Mouse (Mus musculus): Measurements from ENCODE around the gene Prickle3. TPM values are rescaled to one million over a fixed set of nuclear protein-coding genes. Genes with fewer than 3 reads are reported as not detected.
"Not testable (repeated sequence)": the region's sequence is repeated elsewhere in the genome, so short reads cannot be mapped to it uniquely, and the experiment has no call there.

Gene Prickle3
- polyA plus RNA-seq, 1 experiment: 3.4 TPM

DNA sequence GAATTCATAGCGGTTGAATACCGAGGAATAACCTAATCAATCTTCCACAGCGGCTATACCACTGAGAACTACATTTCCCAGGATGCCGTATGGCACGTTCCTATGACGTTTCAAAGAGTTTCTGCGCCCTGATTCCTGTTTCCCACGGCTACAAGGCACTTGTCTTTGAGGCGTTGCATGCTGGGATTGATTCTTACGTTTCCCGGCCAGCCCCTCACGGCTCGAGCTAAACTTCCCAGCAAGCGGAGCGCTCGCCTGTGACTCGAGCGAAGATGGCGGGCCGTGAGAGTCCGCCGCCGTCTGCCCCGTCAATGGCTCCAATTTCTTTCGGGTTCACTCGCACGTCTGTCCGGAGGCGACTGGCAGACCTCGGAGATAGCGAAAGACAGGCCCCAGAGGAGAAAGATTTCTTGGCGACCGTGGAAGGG, 39.9 kb downstream of the Prickle3 start, which contains the start of gene Gpkow:
Gene Gpkow (plus strand): TSS at position 178 of the 428 bp plus-strand sequence.
- no peak for TF ChIP-seq CTCF (IDR thresholded peaks at IDR 0.05; ENCODE audit: borderline replicate concordance, extremely low read depth, insufficient read depth, insufficient read length)
- TF ChIP-seq POLR2A (IDR thresholded peaks at IDR 0.05; ENCODE audit: borderline replicate concordance, extremely low read depth, insufficient read depth, insufficient read length, poor library complexity, severe bottlenecking): peak; percentile 17; the same call in 1 of the 2 replicates
- peak; percentile 98 for DNase-seq (ENCODE audit: low read depth)

DNA sequence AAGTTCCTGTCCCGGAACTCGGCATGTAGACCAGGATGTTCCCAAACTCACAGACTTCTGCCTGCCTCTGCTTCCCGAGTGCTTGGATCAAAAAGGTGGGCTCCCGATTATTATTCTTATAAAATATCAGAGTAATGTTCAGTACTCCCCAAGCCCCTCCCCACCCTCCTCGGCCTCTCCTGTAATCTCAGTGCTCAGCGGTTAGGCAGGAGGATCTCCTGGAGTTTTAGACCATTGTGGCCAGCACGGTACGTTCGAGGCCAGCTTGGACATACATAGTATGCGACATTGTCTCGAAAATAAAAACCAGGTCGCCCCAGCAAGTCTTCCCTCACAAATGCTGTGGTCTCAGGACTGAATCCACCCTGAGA, 56.7 kb downstream of the Prickle3 start:
- not testable (repeated sequence) for DNase-seq (ENCODE audit: low read depth)

DNA sequence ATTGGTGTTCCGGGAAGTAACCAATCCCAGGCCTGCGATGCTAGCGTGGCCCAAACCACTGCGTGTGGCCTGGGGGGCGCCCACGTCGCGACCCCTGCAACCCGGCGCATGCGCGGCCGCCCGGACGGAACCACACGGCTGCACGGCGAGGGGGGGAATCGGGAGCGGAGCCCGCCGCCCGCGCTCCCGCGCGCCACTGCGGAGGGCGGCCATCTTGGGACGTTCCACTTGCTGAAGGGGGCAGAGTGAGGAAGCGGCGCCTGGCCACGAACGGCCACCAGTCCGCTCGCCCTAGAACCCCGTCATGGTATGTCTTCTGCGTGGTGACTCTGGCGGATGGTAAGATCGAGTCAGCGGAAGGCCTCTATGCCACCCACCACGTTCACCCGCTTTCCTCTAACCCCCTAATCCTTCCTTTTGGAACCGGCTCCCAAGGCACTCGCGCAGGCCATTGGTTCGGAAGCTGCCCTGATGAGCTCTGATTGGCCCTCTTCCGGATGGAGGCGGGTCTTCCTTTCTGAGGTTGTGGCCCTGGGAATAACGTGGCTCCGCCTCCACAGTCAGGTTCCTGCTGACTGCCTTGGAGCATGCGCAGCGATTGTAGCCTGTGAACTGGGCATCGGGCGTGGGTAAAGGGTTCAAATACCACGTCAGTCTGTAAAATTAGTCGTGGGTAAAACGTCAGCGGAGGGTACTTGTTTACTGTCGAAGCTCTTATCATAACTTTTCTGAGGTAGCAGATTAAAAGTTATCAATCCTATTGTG, 57.3 kb downstream of the Prickle3 start, which contains the start of gene Wdr45:
Gene Wdr45 (plus strand): TSS at position 199 of the 765 bp plus-strand sequence.
- peak; percentile 98 for DNase-seq (ENCODE audit: low read depth)

DNA sequence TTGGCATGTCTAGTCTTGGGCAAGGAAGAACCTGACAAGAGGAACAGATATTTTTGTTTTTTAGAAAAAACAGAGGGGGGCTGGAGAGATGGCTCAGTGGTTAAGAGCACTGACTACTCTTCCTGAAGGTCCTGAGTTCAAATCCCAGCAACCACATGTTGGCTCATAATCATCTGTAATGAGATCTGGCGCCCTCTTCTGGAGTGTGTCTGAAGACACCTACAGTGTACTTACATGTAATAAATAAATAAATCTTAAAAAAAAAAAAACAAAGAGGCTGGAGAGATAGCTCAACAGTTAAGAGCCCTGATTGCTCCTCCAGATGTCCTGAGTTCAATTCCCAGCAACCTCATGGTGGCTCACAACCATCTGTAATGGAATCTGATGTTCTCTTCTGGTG, 59.0 kb downstream of the Prickle3 start:
- DNase-seq (ENCODE audit: low read depth): not testable (repeated sequence)

Other genes starting within 250 kb of the Prickle3 start
- 0.07 and 0.13 TPM in 2 replicates for gene Foxp3, start 83.6 kb upstream of the Prickle3 start, polyA plus RNA-seq (2012; rRNA removed)
- 9.6 and 9.8 TPM in 2 replicates for gene Ppp1r3f, start 83.0 kb upstream of the Prickle3 start, polyA plus RNA-seq (2012; rRNA removed)
- 26.8 and 35.3 TPM in 2 replicates for gene Ccdc22, start 51.7 kb upstream of the Prickle3 start, polyA plus RNA-seq (2012; rRNA removed)
- 0.15 and 0.36 TPM in 2 replicates for gene Cacna1f, start 50.2 kb upstream of the Prickle3 start, polyA plus RNA-seq (2012; rRNA removed)
- 160 and 180 TPM in 2 replicates for gene Syp, start 18.8 kb upstream of the Prickle3 start, polyA plus RNA-seq (2012; rRNA removed)
- gene Plp2, start 14.1 kb downstream of the Prickle3 start, polyA plus RNA-seq (2012; rRNA removed): 42.9 and 51.1 TPM in 2 replicates
- gene Magix, start 24.0 kb downstream of the Prickle3 start, polyA plus RNA-seq (2012; rRNA removed): 0.14 and 0.21 TPM in 2 replicates
- gene Gpkow, start 39.9 kb downstream of the Prickle3 start, polyA plus RNA-seq (2012; rRNA removed): 24.5 and 28.2 TPM in 2 replicates
- gene Wdr45, start 57.1 kb downstream of the Prickle3 start, polyA plus RNA-seq (2012; rRNA removed): 42.1 and 47.1 TPM in 2 replicates
- 0.33 and 0.63 TPM in 2 replicates for gene Gm45208, start 65.0 kb downstream of the Prickle3 start, polyA plus RNA-seq (2012; rRNA removed)
- gene Praf2, start 71.2 kb downstream of the Prickle3 start, polyA plus RNA-seq (2012; rRNA removed): 95.6 and 106 TPM in 2 replicates
- gene Ccdc120, start 93.6 kb downstream of the Prickle3 start, polyA plus RNA-seq (2012; rRNA removed): 86.8 and 89.7 TPM in 2 replicates
- 14.1 and 22.6 TPM in 2 replicates for gene Tfe3, start 105.3 kb downstream of the Prickle3 start, polyA plus RNA-seq (2012; rRNA removed)
- 85.4 and 86.1 TPM in 2 replicates for gene Gripap1, start 132.5 kb downstream of the Prickle3 start, polyA plus RNA-seq (2012; rRNA removed)
- 5.7 and 6.2 TPM in 2 replicates for gene Kcnd1, start 165.0 kb downstream of the Prickle3 start, polyA plus RNA-seq (2012; rRNA removed)
- gene Otud5, start 184.1 kb downstream of the Prickle3 start, polyA plus RNA-seq (2012; rRNA removed): 42.4 and 56.4 TPM in 2 replicates
- 19.8 and 23.3 TPM in 2 replicates for gene Pim2, start 221.0 kb downstream of the Prickle3 start, polyA plus RNA-seq (2012; rRNA removed)
- gene Slc35a2, start 226.8 kb downstream of the Prickle3 start, polyA plus RNA-seq (2012; rRNA removed): 41.0 and 60.1 TPM in 2 replicates
- 191 and 193 TPM in 2 replicates for gene Pqbp1, start 242.0 kb downstream of the Prickle3 start, polyA plus RNA-seq (2012; rRNA removed)
- 55.5 and 65.5 TPM in 2 replicates for gene Timm17b, start 242.1 kb downstream of the Prickle3 start, polyA plus RNA-seq (2012; rRNA removed)

Data from brain, embryonic 14.5 days (tissue).